Mouse (Mus musculus) stomach, postnatal 0 days (tissue): ENCODE results near the gene Cic. TPM values are rescaled to one million over a fixed set of nuclear protein-coding genes. Genes with fewer than 3 reads are reported as not detected.

Source experiments
- ATAC-seq: fragments of 200-750 bp; cut with Nextera tagmentation; 2 replicates; pipeline ENCODE4 v1.8.0; 2017; ENCODE audit not compliant: low FRiP score, low TSS enrichment
- DNase-seq: peaks from one replicate; pipeline ENCODE4 v3.0.0-alpha.2; 2016; ENCODE audit warnings: low spot score
- H3K27ac ChIP-seq: fragments of 300-500 bp; sonication (generic); replicated peaks from 2 replicates; pipeline ENCODE4 v1.5.1; 2014; ENCODE audit warnings: mild to moderate bottlenecking, control low read depth
- H3K27me3 ChIP-seq: fragments of 300-500 bp; sonication (generic); 2 replicates; pipeline ENCODE4 v1.6.1; 2014; ENCODE audit warnings: low read length; ENCODE audit not compliant: control insufficient read depth, insufficient read depth
- H3K36me3 ChIP-seq: fragments of 300-500 bp; sonication (generic); 2 replicates; pipeline ENCODE4 v1.6.1; 2014; ENCODE audit warnings: low read length, mixed read lengths; ENCODE audit not compliant: control insufficient read depth, insufficient read depth
- H3K4me1 ChIP-seq: fragments of 300-500 bp; sonication (generic); replicated peaks from 2 replicates; pipeline ENCODE4 v1.6.1; 2014; ENCODE audit warnings: antibody characterized with exemption; ENCODE audit not compliant: control insufficient read depth, insufficient read depth
- H3K4me2 ChIP-seq: fragments of 300-500 bp; sonication (generic); replicated peaks from 2 replicates; pipeline ENCODE4 v1.6.1; 2014; ENCODE audit warnings: low read depth, mild to moderate bottlenecking, control low read depth, moderate library complexity
- H3K4me3 ChIP-seq: fragments of 300-500 bp; sonication (generic); 2 replicates; pipeline ENCODE4 v1.5.1; 2014; ENCODE audit warnings: low read depth, low read length, control low read depth
- H3K9ac ChIP-seq: fragments of 300-500 bp; sonication (generic); 2 replicates; pipeline ENCODE4 v1.6.1; 2014; ENCODE audit warnings: mild to moderate bottlenecking, low read length, control low read depth, mixed read lengths
- H3K9me3 ChIP-seq: fragments of 300-500 bp; sonication (generic); 2 replicates; pipeline ENCODE4 v1.6.1; 2016; ENCODE audit warnings: low read length; ENCODE audit not compliant: control insufficient read depth
- CTCF ChIP-seq: IDR thresholded peaks from 2 replicates; pipeline ENCODE4 v1.5.1; 2016; ENCODE audit warnings: antibody characterized with exemption, low read depth, mild to moderate bottlenecking, moderate library complexity
- EP300 ChIP-seq: optimal IDR thresholded peaks from 2 replicates; pipeline ENCODE3; 2016; ENCODE audit warnings: antibody characterized with exemption
- WGBS: fragments of 180-500 bp; shearing (Covaris S2); extraction: QIAGEN DNeasy Blood & Tissue Kit; methylation state at CpG from one replicate; pipeline ENCODE4 v1.1.7; 2014; 5-methylcytosine and 5-hydroxymethylcytosine counted together
- polyA plus RNA-seq: library from polyadenylated mRNA; unstranded; fragments of >200 nt; fragmentation: Nextera tagmentation; extraction: Ambion mirVana; gene quantifications from 2 replicates; pipeline ENCODE4 v1.2.1, GENCODE M21; 2015

The Cic gene
- polyA plus RNA-seq, 1 experiment from 2014 or later = 15.9 TPM

DNA sequence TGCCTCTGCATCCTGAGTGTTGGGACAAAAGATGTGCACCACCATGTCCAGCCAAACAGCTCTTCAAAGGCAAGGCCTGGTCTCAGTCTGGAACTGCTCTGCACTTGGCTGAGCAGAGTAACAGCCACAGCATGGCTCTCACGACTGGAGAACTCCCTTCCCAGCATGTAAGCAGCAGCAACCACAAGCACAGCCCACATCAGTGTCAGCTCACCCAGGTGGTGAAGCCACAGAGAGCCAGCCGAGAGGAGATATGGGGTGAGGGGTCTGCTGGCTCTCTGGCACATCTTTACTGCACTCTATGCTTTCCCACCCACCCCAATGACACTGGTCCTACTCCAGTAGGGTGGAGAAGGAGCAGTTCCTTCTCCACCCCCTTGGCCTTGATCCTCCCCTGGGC, 34.4 kb upstream of the Cic start:
- Histone ChIP-seq H3K4me1 (no peaks in the 10 kb centered on the region), H3K4me2 (no peak overlapping the region), H3K27ac (no peak overlapping the region), H3K36me3 (peaks cover 13% of the 10 kb centered on the region), H3K9me3 (no peaks in the 10 kb centered on the region), H3K27me3 (no peaks in the 10 kb centered on the region), H3K9ac (no peak overlapping the region), H3K4me3 (no peak overlapping the region)
- DNase-seq = no peak
- no peak for ATAC-seq
- no peak for TF ChIP-seq EP300
- no peak for TF ChIP-seq CTCF
- 70% methylated on average over 2 of the region's 2 CpGs for whole genome bisulfite sequencing

DNA sequence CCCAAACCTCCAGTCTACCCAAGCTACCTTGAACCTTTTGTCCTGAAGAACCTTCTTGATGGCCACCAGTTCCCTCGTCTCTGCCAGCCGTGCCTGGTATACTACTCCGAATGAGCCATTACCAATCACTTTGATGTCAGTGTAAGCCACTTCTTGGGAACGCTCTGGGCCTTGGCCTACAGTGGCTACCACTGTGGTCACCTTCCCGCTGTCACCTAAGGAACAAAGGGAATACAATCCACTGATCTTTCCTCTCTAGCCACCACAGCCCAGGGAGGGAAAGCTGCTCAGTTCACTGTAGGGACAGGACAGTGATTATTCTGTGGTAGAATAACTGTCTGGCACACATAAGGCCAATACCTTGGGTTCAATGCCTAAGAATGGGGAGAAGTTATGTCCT, 32.0 kb upstream of the Cic start:
- H3K4me1 ChIP-seq = no peaks in the 10 kb centered on the region; the same call in 1 of the 2 replicates
- no peaks in the 10 kb centered on the region for H3K9me3 ChIP-seq
- TF ChIP-seq EP300 (no peak), CTCF (no peak)
- no peak overlapping the region for H3K4me2 ChIP-seq
- H3K36me3 ChIP-seq = peaks cover 13% of the 10 kb centered on the region
- ATAC-seq (no peak), DNase-seq (no peak)
- no peak overlapping the region for H3K9ac ChIP-seq
- H3K27ac ChIP-seq = no peak overlapping the region
- 86% methylated on average over 5 of the region's 5 CpGs for WGBS
- no peak overlapping the region for H3K4me3 ChIP-seq
- no peaks in the 10 kb centered on the region for H3K27me3 ChIP-seq

DNA sequence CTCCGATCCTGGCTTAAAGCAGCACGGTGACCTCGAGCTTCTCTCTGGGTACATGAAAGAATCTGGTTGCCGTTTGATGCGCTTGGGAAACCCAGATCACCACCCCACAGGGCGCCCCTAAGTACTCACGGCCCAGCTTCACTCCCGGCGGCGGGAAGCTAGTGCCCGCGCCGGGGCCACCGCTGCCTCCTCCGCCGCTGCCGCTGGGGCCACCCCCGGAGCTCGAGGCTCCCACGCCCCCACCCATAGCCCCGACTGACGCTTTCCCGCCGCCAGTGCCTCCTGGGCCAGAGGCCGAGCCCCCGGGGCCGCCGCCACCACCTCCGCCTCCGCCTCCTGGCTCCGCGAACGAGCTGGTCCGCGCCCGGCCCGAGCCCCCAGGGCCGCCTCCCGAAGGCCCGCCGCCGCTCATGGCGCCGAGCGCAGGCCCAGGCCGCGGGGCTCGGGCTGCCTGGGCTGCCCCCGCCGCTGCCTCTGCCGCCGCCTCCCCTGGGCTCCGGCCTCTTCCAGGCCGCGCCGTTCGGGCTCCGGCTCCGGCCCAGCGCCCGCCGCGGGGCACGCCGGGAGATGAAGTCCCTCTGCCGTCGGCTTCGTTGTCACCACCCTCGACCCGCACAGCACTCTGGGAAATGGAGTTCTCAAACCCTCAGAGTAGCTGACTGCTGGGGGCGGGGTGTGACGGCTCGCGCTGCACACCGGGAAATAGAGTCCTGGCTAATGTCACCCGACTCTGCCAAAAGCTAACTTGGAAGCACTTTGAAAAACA, 30.1 kb upstream of the Cic start, which contains the start of gene Gsk3a:
TSS of gene Gsk3a (minus strand) at position 603 of the 766 bp plus-strand sequence.
- H3K4me3 ChIP-seq = peak within 1 kb of the TSS; percentile 96
- TF ChIP-seq CTCF (no peak), EP300 (no peak)
- no peaks in the 10 kb centered on the region for H3K27me3 ChIP-seq
- H3K27ac ChIP-seq = peak within 1 kb of the TSS; percentile 86
- peak; percentile 88 for ATAC-seq
- H3K9ac ChIP-seq = peak within 1 kb of the TSS; percentile 98
- WGBS = 0% methylated on average over 59 of the region's 76 CpGs
- H3K36me3 ChIP-seq = peaks cover 7% of the 10 kb centered on the region
- peak within 1 kb of the TSS; percentile 83 for H3K4me2 ChIP-seq
- H3K9me3 ChIP-seq = no peaks in the 10 kb centered on the region
- no peaks in the 10 kb centered on the region; the same call in 1 of the 2 replicates for H3K4me1 ChIP-seq
- DNase-seq = peak; percentile 98

DNA sequence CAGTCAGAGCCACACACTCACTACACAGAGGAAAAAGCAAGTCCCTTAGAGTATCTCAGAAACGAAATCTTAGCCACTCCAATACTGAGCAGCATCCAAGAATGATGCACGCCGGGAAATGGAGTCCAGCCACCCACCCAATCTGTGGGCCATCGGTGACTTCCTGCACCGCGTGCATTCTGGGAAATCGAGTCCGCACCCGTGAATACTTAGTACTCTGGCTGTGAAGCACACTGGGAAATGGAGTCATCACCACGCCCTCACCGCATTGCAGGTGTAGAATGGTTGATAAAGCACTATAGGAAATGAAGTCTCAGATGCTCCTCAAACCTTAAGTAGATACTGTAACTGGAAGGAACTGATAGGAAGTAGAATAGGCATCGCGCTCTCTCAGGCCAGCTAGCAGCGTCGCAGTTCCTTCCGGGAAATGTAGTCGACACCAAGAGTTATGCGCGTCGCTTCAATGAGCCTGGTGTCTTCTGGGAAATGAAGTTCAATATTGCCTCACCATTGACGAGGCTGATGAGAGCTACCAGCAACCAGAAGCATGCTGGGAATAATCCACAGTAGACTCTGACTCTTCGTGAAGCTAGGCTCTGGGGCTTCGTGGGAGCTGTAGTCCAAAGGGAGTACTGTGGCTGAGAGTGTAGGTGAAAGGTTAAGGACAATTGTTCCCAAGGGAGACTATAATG, 29.3 kb upstream of the Cic start:
- Histone ChIP-seq H3K9me3 (no peaks in the 10 kb centered on the region), H3K4me3 (peak overlapping the region; percentile 96), H3K9ac (no peak overlapping the region), H3K27me3 (no peaks in the 10 kb centered on the region), H3K4me2 (peak overlapping the region; percentile 83), H3K27ac (peak overlapping the region; percentile 86), H3K36me3 (peaks cover under 1% of the 10 kb centered on the region; the same call in 1 of the 2 replicates), H3K4me1 (no peaks in the 10 kb centered on the region; the same call in 1 of the 2 replicates)
- ATAC-seq (peak; percentile 90), DNase-seq (peak; percentile 93)
- no peak for TF ChIP-seq CTCF
- no peak for TF ChIP-seq EP300
- WGBS = under 1% methylated on average over 23 of the region's 23 CpGs

DNA sequence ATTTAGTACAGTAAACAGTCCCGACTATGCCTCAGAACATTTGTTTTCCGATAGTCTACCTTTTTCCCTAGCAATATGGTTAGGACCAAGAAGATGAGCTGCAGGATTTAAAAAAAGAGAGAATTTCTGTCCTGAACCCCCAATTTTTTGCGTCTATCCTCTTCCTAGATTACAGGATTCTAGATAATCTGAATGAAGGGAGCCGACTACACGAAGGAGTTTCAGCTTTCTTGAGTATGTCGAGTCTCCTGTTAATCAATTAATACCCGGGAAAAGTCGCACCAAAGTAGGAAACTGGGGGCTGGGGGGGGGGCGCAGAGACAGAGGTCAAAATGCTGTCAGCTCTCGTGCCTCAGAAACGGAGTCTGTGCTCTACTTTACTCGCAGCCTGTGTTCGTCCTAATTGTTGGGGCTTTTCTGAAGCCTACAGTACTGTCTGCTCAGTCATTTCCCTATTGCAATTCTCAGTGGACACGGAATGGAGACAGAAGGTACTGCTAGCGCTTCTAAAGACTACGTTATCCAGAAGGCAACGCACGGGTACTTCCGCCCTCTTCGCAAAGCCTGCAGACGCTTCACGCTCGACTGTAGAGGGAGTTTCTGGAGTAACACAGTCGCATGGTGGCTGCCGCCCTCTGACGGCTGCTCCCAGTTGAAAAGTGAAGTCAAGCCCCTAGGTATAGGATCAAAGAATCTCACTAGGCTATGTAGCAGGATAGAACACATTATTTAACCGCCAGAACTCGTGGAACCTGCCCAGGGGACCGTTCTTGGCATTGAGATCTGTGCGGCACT, 28.5 kb upstream of the Cic start:
- H3K9me3 ChIP-seq = no peaks in the 10 kb centered on the region
- peak; percentile 87 for DNase-seq
- peak; percentile 91 for TF ChIP-seq CTCF
- TF ChIP-seq EP300 = no peak
- 2% methylated on average over 30 of the region's 30 CpGs for WGBS
- H3K4me2 ChIP-seq = peak overlapping the region; percentile 83
- ATAC-seq = peak; percentile 66
- H3K36me3 ChIP-seq = no peaks in the 10 kb centered on the region; the same call in none of the 2 replicates
- H3K9ac ChIP-seq = peak overlapping the region; percentile 35; the same call in 1 of the 2 replicates
- peak overlapping the region; percentile 86 for H3K27ac ChIP-seq
- no peaks in the 10 kb centered on the region for H3K27me3 ChIP-seq
- peak overlapping the region; percentile 96 for H3K4me3 ChIP-seq
- no peaks in the 10 kb centered on the region; the same call in 1 of the 2 replicates for H3K4me1 ChIP-seq
